Mouse (Mus musculus): ENCODE measurements at regions not wholly inside any gene's neighbourhood (a gene's known extent, or its start where the extent isn't known, plus 50 kb on each side); places are given as distances from the start of the nearest gene placed in this dataset.

DNA sequence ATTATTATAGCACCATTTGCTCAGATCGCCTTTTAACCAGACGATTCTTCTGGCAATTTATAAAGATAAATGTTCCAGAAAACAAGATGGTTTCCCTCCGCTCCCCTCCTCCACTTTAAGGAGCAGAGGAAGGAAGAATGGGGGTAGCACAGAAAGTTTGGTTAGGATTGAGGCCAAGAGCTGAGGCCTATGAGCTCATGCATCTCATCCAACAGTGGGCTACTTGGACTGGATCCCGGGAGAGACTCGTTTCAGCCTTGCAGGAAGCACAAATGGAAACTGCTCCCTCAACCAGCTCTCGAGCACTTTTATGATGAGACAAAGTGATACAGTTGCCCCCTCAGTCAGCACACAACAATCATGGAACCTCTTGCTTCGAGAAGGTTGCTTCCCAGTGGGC lies 97.9 kb upstream of the Irx3 start:
- in situ Hi-C loops (cut with MboI, MseI), result no loop called here

- in situ Hi-C loops (cut with MboI, MseI), result no loop called here
Observed at GRCm38 (mm10) chr8:91897381-91897780, 95.5 kb upstream of the Irx3 start.

DNA sequence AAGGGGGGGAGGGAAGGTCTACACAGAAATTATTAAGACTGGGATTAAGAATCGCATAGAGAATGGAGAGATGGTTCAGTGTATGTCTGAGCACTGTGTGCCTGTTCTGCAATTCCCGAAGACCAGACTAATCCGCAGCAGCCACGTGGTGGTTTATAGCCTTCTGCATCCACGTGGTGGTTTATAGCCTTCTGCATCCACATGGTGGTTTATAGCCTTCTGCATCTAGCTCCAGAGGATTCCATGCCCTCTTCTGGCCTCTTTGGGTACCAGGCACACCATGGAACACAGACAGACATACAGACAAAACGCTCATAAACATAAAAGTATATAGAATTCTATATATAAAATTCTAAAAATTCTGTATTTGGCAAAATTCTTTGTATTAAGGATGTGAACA lies 94.1 kb upstream of the Irx3 start:
- in situ Hi-C loops (cut with MboI, MseI), result no loop called here

- in situ Hi-C loops (cut with MboI, MseI), result no loop called here
Observed at GRCm38 (mm10) chr8:91884862-91885261, 83.0 kb upstream of the Irx3 start.

GRCm38 (mm10) chr8:91884325-91884724 lies 82.5 kb upstream of the Irx3 start:
- in situ Hi-C loops (cut with MboI, MseI), result no loop called here

DNA sequence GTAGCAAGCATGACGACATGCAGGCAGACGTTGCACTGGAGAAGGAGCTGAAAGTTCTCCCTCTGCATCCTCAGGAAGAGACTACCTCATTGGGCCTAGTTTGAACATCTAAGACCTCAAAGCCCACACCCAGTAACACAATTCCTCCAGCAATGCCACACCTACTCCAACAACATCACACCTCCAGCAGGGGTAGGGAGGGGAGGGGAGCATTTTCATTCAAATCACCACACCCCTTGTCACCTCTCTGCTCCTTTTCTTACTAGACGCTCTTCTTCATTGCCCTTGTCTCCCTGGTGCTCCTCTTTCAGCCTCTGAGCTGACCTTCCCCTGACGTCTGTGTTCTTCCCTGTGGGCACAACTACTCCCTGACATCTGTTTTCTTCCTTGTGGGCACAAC lies 81.1 kb upstream of the Irx3 start:
- in situ Hi-C loops (cut with MboI, MseI), result no loop called here

- in situ Hi-C loops (cut with MboI, MseI), result loop anchor here in 1 of 2 experiments (10.0 kb wide), 1 partner anchor 1736 kb away; no protein-coding TSS in a partner anchor
Observed at GRCm38 (mm10) chr8:91878886-91879285, 77.0 kb upstream of the Irx3 start.

DNA sequence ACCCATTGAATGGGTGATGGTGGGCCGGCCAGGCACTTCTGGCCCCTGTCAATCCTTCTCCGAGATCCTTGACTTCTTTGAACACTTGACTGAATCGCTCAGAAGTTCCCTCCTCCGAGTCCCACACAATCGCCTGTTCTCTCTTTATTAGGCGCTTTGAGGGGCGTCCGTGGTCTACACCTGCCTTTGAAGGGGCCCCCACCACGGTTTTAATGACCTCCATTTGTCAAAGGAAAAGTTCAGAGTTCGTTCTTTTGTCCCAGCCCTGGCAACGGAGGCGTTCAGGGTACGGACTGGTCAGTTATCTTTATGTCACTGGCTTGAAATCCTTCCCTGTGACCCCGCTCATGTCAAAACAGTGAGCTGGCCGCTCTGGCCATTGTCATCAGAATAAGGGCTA lies 74.3 kb upstream of the Irx3 start:
- in situ Hi-C loops (cut with MboI, MseI), result loop anchor here in 1 of 2 experiments (10.0 kb wide), 1 partner anchor 1739 kb away; no protein-coding TSS in a partner anchor

GRCm38 (mm10) chr8:91873232-91873631 lies 71.4 kb upstream of the Irx3 start:
- in situ Hi-C loops (cut with MboI, MseI), result loop anchor here in 1 of 2 experiments (10.0 kb wide), 1 partner anchor 1742 kb away; no protein-coding TSS in a partner anchor

GRCm38 (mm10) chr8:91872278-91873115 lies 70.6 kb upstream of the Irx3 start:
- in situ Hi-C loops (cut with MboI, MseI), result loop anchor here in 1 of 2 experiments (10.0 kb wide), 1 partner anchor 1742 kb away; no protein-coding TSS in a partner anchor

- in situ Hi-C loops (cut with MboI, MseI), result no loop called here
Observed at GRCm38 (mm10) chr8:91867069-91867468, 65.2 kb upstream of the Irx3 start.

- in situ Hi-C loops (cut with MboI, MseI), result no loop called here
Observed at GRCm38 (mm10) chr8:91866076-91866475, 64.2 kb upstream of the Irx3 start.

GRCm38 (mm10) chr8:91865361-91865760 lies 63.5 kb upstream of the Irx3 start:
- in situ Hi-C loops (cut with MboI, MseI), result no loop called here

DNA sequence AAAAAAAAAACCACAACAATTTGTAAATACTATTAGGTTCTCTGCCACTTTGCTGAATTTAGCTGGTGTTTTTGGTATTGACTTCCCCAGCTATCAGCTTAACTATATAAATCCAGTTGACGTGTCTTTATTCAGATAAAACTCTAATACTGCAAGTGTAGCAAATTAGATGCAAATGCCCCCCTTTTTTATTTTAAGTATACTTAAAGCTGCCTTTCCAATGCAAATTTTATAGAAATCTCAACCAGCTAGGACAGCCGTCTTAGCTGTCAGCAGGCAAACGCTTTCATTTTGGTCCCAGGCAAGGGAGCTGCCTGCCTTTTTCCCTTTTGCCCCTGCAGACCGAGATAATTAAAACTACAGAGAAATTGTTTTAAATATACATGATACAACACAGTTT lies 61.6 kb upstream of the Irx3 start:
- in situ Hi-C loops (cut with MboI, MseI), result no loop called here

- in situ Hi-C loops (cut with MboI, MseI), result loop anchor here in 1 of 2 experiments (10.0 kb wide), 1 partner anchor 851 kb away; no protein-coding TSS in a partner anchor
Observed at GRCm38 (mm10) chr8:91855881-91856280, 54.0 kb upstream of the Irx3 start.

DNA sequence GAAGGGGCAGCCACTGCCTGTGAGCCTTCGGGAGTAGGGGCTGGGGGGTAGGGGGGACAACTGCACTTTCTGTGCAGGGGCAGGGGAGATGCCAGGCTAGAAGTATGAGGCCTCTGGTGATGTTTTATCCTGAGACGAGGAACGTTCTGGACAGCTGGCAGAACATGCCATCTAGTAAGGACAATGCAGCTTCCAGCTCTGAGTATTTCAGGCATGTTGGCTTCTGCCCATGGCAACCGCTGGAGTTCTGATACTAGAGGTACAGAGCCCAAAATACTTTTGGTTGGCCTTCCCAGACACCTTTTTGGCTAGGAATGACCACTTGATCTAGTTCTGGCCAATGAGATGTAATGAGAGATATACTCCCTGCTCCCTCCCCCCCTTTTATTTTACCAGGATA lies 52.5 kb upstream of the Irx3 start:
- in situ Hi-C loops (cut with MboI, MseI), result loop anchor here in 1 of 2 experiments (10.0 kb wide), 1 partner anchor 850 kb away; no protein-coding TSS in a partner anchor

GRCm38 (mm10) chr8:91853803-91854202 lies 51.9 kb upstream of the Irx3 start:
- in situ Hi-C loops (cut with MboI, MseI), result loop anchor here in 1 of 2 experiments (10.0 kb wide), 1 partner anchor 849 kb away; no protein-coding TSS in a partner anchor

GRCm38 (mm10) chr8:91853336-91853735 lies 51.5 kb upstream of the Irx3 start:
- in situ Hi-C loops (cut with MboI, MseI), result loop anchor here in 1 of 2 experiments (10.0 kb wide), 1 partner anchor 849 kb away; no protein-coding TSS in a partner anchor
